Mouse (Mus musculus): ENCODE measurements at regions not wholly inside any gene's neighbourhood (a gene's known extent, or its start where the extent isn't known, plus 50 kb on each side); places are given as distances from the start of the nearest gene placed in this dataset.

GRCm38 (mm10) chr2:115432476-115432875 is 149.0 kb upstream of the BC052040 start:
- intact Hi-C loops (cut with DNase I) = no loop called here

DNA sequence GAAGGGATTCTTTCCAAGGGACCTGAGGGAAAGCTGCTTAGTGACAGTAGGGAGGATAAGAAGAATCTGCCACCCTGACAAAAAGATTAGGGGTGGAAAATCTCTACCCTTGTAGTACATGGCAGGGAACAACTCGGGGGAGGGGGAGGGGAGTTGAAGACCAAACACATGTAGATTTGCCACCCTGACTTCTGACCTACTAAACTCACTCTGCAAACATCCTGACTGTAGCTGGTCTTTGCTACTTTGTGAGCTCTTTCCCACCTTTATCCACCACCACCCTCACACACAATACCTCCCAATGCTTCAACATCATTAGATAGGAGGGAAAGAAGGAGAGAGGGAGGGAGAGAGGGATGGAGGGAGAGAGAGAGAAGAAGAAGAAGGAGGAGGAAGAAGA is 140.4 kb upstream of the BC052040 start:
- intact Hi-C loops (cut with DNase I) = no loop called here

GRCm38 (mm10) chr2:115449783-115450483 is 131.6 kb upstream of the BC052040 start:
- intact Hi-C loops (cut with DNase I) = no loop called here

- intact Hi-C loops (cut with DNase I) = no loop called here
Measured at GRCm38 (mm10) chr2:115455593-115455992, 125.9 kb upstream of the BC052040 start.

DNA sequence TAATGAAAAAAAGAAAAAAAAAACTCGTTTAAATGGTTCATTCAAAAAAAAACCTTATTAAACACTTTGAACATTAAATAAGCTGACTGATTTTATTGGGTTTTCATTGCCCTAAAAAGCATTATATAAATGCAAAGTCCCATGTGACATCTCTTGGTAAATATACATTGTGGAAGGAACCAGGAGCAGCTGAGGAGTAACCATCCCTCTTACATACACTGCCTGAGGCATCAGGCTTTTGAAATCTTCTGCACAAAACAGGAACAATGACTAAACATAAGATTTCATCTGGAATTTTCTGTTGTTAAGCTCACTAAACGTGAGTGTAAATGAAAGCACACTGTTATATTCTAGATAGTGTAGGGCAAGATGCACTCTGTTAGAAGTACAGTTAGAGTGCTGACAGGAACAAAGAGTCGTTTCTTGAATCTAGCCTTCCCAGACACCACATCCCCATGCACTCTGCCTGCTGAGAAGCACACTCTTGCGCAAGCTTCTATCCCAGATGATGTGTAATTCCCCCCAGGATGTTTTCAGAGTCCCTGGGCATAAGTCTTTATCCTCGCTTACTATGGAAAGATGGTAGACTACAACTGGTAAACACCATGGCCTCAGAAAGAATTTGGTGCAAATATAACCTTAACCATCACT is 125.0 kb upstream of the BC052040 start:
- intact Hi-C loops (cut with DNase I) = no loop called here

- intact Hi-C loops (cut with DNase I) = no loop called here
Measured at GRCm38 (mm10) chr2:115460028-115460881, 121.3 kb upstream of the BC052040 start.

DNA sequence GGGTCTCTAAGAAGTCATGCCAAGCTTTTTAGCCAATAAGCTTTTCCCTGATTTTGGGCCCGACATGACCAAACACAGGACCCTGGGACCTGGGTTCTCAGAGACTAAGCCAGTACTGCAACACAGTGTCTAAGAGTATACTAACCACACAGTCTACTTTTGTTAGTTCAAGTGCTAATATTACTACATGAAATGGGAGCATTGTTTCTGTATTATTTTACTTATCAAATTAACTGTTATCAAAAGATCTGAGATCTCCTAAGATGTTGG is 120.7 kb upstream of the BC052040 start:
- intact Hi-C loops (cut with DNase I) = no loop called here

DNA sequence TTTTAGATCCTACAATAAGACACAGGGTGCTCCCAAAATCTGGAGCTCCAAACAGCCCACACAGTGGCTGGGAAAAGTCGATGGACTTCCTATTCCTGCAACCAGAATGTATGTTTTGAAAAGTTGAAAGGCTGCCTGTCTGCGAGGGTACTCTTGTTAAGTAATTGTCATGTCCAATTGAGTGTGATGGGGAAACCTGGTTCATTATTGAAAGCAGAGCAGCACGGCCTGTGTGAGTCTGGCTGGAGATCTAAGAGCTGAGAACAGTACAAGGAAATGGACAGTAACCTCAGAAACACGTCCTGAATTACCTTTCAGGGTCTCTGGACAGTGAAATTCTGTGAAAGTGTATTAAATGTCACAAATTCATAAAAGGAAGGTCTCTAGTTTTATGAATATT is 115.3 kb upstream of the BC052040 start:
- intact Hi-C loops (cut with DNase I) = no loop called here

- intact Hi-C loops (cut with DNase I) = no loop called here
Measured at GRCm38 (mm10) chr2:115467107-115467745, 114.3 kb upstream of the BC052040 start.

DNA sequence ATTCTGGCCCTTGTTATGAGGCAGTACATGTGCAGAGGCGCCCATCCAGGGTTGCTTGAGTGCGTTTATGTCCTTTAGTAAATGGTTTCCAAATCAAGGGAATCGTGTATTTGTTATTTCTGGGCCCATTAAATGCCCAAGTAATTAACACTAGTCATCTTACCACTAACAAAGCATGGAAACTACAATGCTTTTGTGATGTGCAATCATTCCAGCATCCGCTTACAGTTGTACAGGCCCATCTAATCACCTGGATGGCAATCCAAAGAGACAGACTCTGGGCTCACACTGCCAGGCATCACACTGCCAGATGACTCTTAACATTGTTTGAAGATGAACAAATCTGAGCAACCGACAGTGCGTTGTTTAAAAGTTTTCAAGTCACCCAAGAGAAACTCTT is 113.6 kb upstream of the BC052040 start:
- intact Hi-C loops (cut with DNase I) = no loop called here

GRCm38 (mm10) chr2:115468471-115468909 is 113.0 kb upstream of the BC052040 start:
- intact Hi-C loops (cut with DNase I) = no loop called here

- intact Hi-C loops (cut with DNase I) = no loop called here
Measured at GRCm38 (mm10) chr2:115469165-115469821, 112.2 kb upstream of the BC052040 start.

DNA sequence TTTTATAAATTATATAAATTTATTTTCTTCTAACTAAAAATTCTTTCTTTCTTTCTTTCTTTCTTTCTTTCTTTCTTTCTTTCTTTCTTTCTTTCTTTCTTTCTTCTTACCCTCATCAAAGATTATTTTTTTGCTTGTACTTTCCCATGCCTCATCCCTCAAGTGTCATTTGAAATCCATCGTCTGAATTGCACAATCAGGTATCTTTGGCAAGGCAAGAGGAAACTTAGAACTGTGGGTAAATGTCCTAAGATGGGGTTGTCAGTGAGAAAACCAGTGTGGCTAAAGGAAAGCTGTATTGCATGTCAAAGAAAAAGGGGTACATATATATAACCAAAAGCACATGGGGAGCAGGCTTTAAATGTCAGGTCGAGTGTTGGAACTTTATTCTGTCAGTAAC is 109.1 kb upstream of the BC052040 start:
- intact Hi-C loops (cut with DNase I) = no loop called here

DNA sequence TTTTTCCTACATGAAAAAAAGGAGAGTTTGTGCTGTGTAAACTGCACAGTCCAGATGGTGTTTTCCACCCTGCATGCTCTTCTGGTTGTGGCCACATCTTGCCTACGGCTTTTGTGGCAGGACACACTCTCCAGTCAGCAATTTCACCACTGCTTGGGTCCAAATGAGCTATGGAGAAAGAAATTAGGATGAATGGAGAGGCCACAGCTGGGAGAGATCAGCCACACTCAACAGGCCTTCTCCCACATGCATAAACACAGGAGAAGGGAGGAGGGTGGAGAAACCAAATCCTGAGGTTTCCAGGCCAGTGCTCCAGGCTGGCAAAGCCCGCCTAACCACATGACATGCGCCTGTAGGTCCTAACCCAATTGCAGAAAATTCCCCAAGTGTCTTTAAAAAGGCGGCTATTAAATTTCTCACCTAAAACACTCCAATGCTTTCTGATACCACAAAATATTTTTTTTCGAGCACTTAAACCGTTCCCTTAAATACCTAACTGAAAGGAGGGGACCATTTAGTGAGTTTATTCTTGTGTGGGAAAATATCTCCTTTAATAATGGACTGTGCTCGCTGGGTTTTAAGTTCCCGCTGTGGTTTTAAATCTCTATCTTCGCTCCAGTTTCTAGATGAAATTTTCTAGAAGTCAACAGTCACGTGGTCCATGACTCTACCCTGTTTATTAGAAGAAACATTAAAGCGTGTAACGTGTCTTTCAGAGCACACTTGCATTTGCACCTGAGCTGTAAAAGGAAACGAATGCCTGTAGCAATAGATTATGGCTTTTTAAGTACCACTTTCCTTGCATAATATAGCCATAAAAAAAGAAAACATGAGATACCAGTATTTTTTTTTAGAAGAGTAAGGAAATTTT is 97.9 kb upstream of the BC052040 start:
- intact Hi-C loops (cut with DNase I) = no loop called here

DNA sequence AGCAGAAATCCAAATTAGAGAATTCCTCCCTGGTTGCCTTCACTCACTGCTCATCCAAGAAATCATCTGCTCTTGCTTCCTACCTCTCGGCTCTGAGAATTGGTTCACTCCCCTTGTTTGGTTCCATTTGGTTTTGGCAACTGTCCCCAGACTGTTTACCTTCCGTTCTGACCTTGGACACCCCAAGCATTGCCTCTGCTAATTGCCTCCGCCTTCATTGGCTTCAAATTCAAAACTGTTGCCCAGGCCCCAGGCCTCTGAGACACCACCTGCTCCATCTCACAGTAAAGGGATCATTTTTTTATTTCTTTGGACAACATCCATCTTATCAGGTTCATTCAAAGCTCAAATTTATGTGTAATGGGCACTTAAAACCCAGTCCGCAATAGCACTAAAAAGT is 93.1 kb upstream of the BC052040 start:
- intact Hi-C loops (cut with DNase I) = no loop called here

DNA sequence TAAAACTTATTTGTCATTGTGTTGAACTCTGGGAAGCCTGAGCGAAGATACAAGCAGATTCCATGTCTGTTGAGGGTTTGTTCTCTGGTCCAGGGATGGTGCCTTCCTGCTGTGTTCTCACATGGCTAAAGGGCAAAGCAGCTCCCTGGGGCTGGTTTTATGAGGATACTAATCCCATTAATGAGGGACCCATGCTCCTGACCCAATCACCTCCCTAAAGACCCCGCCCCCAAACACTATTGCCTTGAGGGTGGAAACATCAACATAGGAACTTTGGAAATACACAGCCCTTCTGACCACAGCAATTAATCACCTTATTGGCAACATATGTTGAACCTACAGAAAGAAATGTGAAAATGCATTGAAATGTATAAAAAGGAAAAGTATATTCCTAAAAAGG is 88.5 kb upstream of the BC052040 start:
- intact Hi-C loops (cut with DNase I) = no loop called here

- intact Hi-C loops (cut with DNase I) = no loop called here
Measured at GRCm38 (mm10) chr2:115499904-115500303, 81.6 kb upstream of the BC052040 start.

DNA sequence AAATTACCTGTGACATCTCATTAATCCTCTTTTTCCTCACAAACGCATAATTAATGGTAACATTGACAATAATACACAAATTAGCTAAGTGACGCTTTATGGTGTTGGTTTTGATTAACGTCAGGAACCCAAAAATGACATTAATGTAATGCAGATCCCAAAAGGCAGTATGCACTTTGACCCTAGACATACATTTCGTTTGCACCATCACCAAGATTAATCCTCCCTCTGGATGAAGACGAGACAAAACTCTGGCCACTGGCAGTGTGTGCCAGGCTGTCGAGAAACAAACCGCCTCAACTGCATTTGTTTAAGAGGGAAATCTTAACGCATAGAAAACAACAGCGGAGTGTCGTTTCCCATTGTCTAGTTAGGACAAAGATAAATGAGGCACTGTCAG is 72.0 kb upstream of the BC052040 start:
- intact Hi-C loops (cut with DNase I) = no loop called here

- intact Hi-C loops (cut with DNase I) = loop anchor here (5.0 kb wide), 2 partner anchors 596 to 664 kb away; no protein-coding TSS in a partner anchor
Measured at GRCm38 (mm10) chr2:115511146-115511545, 70.4 kb upstream of the BC052040 start.

Measured in adrenal gland (tissue).